ENCODE assay signal across 25 mouse cellular contexts in genomic region chr17:71991260-71991659, GRCm38 (mm10).
"Had no signal": no experiment of that assay in that cellular context is flagged by ENCODE, and none has a peak within 500 bp of the region (broad histone marks: within the 10 kb centered on the region; RNA-seq: fewer than 3 reads in every experiment).

No protein-coding gene starts in this region.

- H3K9me3 ChIP-seq: heart, embryonic 13.5 days; heart, embryonic 15.5 days; hindbrain, embryonic 12.5 days; kidney, embryonic 15.5 days; limb, embryonic 10.5 days; limb, embryonic 12.5 days had no signal

- H3K4me2 ChIP-seq: heart, embryonic 11.5 days; heart, embryonic 13.5 days; heart, embryonic 15.5 days; hindbrain, embryonic 12.5 days; hindbrain, embryonic 14.5 days; kidney, embryonic 15.5 days; limb, embryonic 12.5 days; liver, embryonic 11.5 days had no signal

- ATAC-seq: forebrain, postnatal 0 days; hindbrain, embryonic 16.5 days; intestine, embryonic 16.5 days had no signal

- H3K27me3 ChIP-seq: heart, embryonic 15.5 days; hindbrain, embryonic 12.5 days; kidney, embryonic 15.5 days; limb, embryonic 12.5 days had no signal

- H3K36me3 ChIP-seq: heart, embryonic 13.5 days; heart, embryonic 15.5 days; hindbrain, embryonic 12.5 days; kidney, embryonic 15.5 days; limb, embryonic 10.5 days; limb, embryonic 12.5 days had no signal

- H3K27ac ChIP-seq: heart, adult 2 months; heart, embryonic 13.5 days; heart, embryonic 15.5 days; hindbrain, embryonic 12.5 days; hindbrain, embryonic 14.5 days; kidney, embryonic 15.5 days; limb, embryonic 10.5 days; limb, embryonic 12.5 days had no signal

- H3K9ac ChIP-seq: forebrain, postnatal 0 days; heart, embryonic 13.5 days; heart, embryonic 15.5 days; hindbrain, embryonic 12.5 days; hindbrain, embryonic 14.5 days; kidney, embryonic 15.5 days; limb, embryonic 12.5 days had no signal

- H3K4me3 ChIP-seq: heart, adult 2 months; heart, embryonic 13.5 days; heart, embryonic 15.5 days; hindbrain, embryonic 12.5 days; kidney, embryonic 15.5 days; limb, embryonic 10.5 days; limb, embryonic 12.5 days had no signal

- DNase-seq: forebrain, postnatal 0 days; gastrocnemius, postnatal 14 days; gastrocnemius, postnatal 36 days; heart, adult 2 months; heart, postnatal 14 days; heart, postnatal 36 days; kidney, adult 11 months; kidney, adult 2 months; kidney, adult 9 months; kidney, postnatal 10 days; kidney, postnatal 36 days; layer of hippocampus, adult 9-11 months; layer of hippocampus, postnatal 36 days; liver had no signal
